ENCODE assay signal across 10 mouse cellular contexts in the genomic region with DNA sequence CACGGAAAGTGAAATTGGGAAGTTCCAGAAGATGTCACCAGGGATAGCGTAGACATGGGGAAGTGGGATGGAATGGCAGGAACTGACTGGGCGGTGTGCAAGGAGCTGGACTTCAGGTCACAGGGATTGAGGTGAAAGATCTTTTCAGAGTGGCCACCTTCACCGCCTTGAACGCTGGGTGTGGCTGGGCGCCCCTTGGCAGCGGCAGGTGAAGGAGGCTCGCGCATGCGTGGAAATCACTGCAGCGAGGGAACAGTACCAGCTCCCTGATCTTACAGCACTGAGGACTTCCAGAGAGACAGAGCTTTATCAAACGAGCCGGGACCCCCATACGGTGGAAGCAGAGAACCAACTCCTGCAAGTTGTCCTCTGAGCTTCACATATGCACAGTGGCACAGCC. TPM values are rescaled to one million over a fixed set of nuclear protein-coding genes. Genes with fewer than 3 reads are reported as not detected.
A peak's percentile ranks its signal among the peaks of the same experiment; 100 is the strongest.
DNase-seq lines count a peak whose midpoint lies in the region; ATAC-seq and TF ChIP-seq lines count a peak whose summit lies in the region.
"Had no signal": no experiment of that assay in that cellular context is flagged by ENCODE, and none has a peak within 500 bp of the region (broad histone marks: within the 10 kb centered on the region; RNA-seq: fewer than 3 reads in every experiment).

No protein-coding gene starts in this region.

- peak overlapping the region; percentile 43 for H3K9ac ChIP-seq in forebrain, embryonic 11.5 days (ENCODE audit: low read length)

- peak overlapping the region; percentile 35 for H3K4me2 ChIP-seq in forebrain, embryonic 11.5 days (ENCODE audit: low read depth, low read length, severe bottlenecking)

- no peak for DNase-seq in frontal cortex, postnatal 14 days (ENCODE audit: low spot score in 2 of 2)
- DNase-seq in forebrain, embryonic 11.5 days (ENCODE audit: low spot score) = no peak
- peak; percentile 46 to 57 for DNase-seq in heart, postnatal 36 days
- DNase-seq in left cerebral cortex, postnatal 36 days (ENCODE audit: low spot score in 2 of 2) = peak; percentile 22 to 29
- DNase-seq in telencephalon, adult 2 months (ENCODE audit: low read depth, low spot score) = peak; percentile 16

- no peaks in the 10 kb centered on the region for H3K9me3 ChIP-seq in forebrain, embryonic 11.5 days (ENCODE audit: control insufficient read depth, low read length)
- H3K9me3 ChIP-seq: G1E had no signal

- intact Hi-C loops in heart, postnatal 36 days (cut with DNase I) = loop anchor here (2.0 to 5.0 kb wide), 4 partner anchors 63 to 343 kb away; partner anchors contain the start of genes Fyttd1, Lmln and Rubcn
- intact Hi-C loops in left cerebral cortex, postnatal 36 days (cut with DNase I) = loop anchor here (5.0 kb wide), 2 partner anchors 63 to 193 kb away; partner anchors contain the start of genes Fyttd1 and Rubcn

- H3K27me3 ChIP-seq in forebrain, embryonic 11.5 days (ENCODE audit: control insufficient read depth, insufficient read depth, low read length) = no peaks in the 10 kb centered on the region

- TF ChIP-seq POLR2A in bone marrow, adult 2 months (IDR thresholded peaks at IDR 0.05; ENCODE audit: borderline replicate concordance, control insufficient read depth, low read depth, low read length) = no peak

- peak; percentile 65; the same call in 1 of the 2 replicates for ATAC-seq in frontal cortex, adult (ENCODE audit: low TSS enrichment)
- no peak for ATAC-seq in forebrain, embryonic 11.5 days (replicated peaks; ENCODE audit: low FRiP score)
- ATAC-seq in megakaryocyte progenitor cell, adult 5-6 weeks (replicated peaks; ENCODE audit: poor library complexity) = peak; percentile 35; the same call in 1 of the 2 replicates

- no peaks in the 10 kb centered on the region for H3K4me1 ChIP-seq in bone marrow, adult 2 months (ENCODE audit: control insufficient read depth, insufficient read depth, low read length)
- H3K4me1 ChIP-seq in forebrain, embryonic 11.5 days (replicated peaks; ENCODE audit: control insufficient read depth, insufficient read depth, low read length) = no peaks in the 10 kb centered on the region; the same call in 1 of the 2 replicates

- no peak overlapping the region for H3K27ac ChIP-seq in bone marrow, adult 2 months (ENCODE audit: control insufficient read depth, insufficient read depth, low read depth, low read length, poor library complexity)
- H3K27ac ChIP-seq in forebrain, embryonic 11.5 days (ENCODE audit: low read depth, low read length) = no peak overlapping the region

- TF ChIP-seq CTCF in bone marrow, adult 2 months (IDR thresholded peaks at IDR 0.05; ENCODE audit: control insufficient read depth, insufficient read depth, low read length) = no peak

- WGBS in bone marrow, adult 2 months = 32% methylated on average over 14 of the region's 14 CpGs
- WGBS in forebrain, embryonic 11.5 days = 33% methylated on average over 14 of the region's 14 CpGs

- peak overlapping the region; percentile 29 for H3K4me3 ChIP-seq in bone marrow, adult 2 months (replicated peaks; ENCODE audit: control insufficient read depth, low read depth, low read length)
- peak overlapping the region; percentile 9 for H3K4me3 ChIP-seq in forebrain, embryonic 11.5 days (ENCODE audit: low read depth, low read length)

- H3K36me3 ChIP-seq in forebrain, embryonic 11.5 days (ENCODE audit: control insufficient read depth, insufficient read depth, low read length) = no peaks in the 10 kb centered on the region
- H3K36me3 ChIP-seq: G1E had no signal

RNA-seq across cellular contexts. Expression of gene Smbd1, which starts 4.3 kb away (rescaled TPM):
- polyA plus RNA-seq in bone marrow, adult 2 months (2011; ENCODE audit: insufficient read depth, insufficient read length, low replicate concordance, missing spikeins) = not detected in 2 replicates
- polyA plus RNA-seq in forebrain, embryonic 11.5 days (2014; fragmentation: Nextera tagmentation; extraction: Ambion mirVana) = not detected in 2 replicates
- total RNA-seq in heart, postnatal 36 days (2021) = not detected
- total RNA-seq in left cerebral cortex, postnatal 36 days (2021) = not detected
- total RNA-seq in megakaryocyte progenitor cell, adult 5-6 weeks (2015) = not detected in 2 replicates
- total RNA-seq in megakaryocyte progenitor cell, adult 5-6 weeks (2017) = not detected in 2 replicates
- total RNA-seq: G1E; layer of hippocampus, postnatal 25 days had no signal
- polyA plus RNA-seq: G1E had no signal

RNA-seq across cellular contexts. Expression of gene Muc20, which starts 17.3 kb away (rescaled TPM):
- polyA plus RNA-seq in bone marrow, adult 2 months (2011; ENCODE audit: insufficient read depth, insufficient read length, low replicate concordance, missing spikeins) = not detected in 2 replicates
- not detected in 2 replicates for polyA plus RNA-seq in forebrain, embryonic 11.5 days (2014; fragmentation: Nextera tagmentation; extraction: Ambion mirVana)
- under 1 TPM; 0.14 to 0.25 TPM for total RNA-seq in heart, postnatal 36 days (2021)
- not detected for total RNA-seq in left cerebral cortex, postnatal 36 days (2021)
- total RNA-seq in megakaryocyte progenitor cell, adult 5-6 weeks (2015) = not detected in 2 replicates
- total RNA-seq in megakaryocyte progenitor cell, adult 5-6 weeks (2017) = not detected in 2 replicates
- total RNA-seq: layer of hippocampus, postnatal 25 days had no signal
- polyA plus RNA-seq: G1E had no signal

Comparison
In these comparisons a context has a peak if more than half of its experiments do, and no peak if none do; other contexts are left out.
1. DNase-seq: peak in heart, postnatal 36 days (2 of 2), left cerebral cortex, postnatal 36 days (2 of 2) and telencephalon, adult 2 months (single experiment); none in frontal cortex, postnatal 14 days (0 of 2) and forebrain, embryonic 11.5 days (single experiment).